Mouse (Mus musculus) testis, postnatal 14 days (tissue): ENCODE measurements around the gene Ifi47.
A peak's percentile ranks its signal among the peaks of the same experiment; 100 is the strongest.
"Not testable (repeated sequence)": the region's sequence is repeated elsewhere in the genome, so short reads cannot be mapped to it uniquely, and the experiment has no call there.

Experiments
- DNase-seq: peaks from one replicate; pipeline ENCODE4 v3.0.0; 2021; ENCODE audit warnings: low spot score

The Ifi47 gene

DNA sequence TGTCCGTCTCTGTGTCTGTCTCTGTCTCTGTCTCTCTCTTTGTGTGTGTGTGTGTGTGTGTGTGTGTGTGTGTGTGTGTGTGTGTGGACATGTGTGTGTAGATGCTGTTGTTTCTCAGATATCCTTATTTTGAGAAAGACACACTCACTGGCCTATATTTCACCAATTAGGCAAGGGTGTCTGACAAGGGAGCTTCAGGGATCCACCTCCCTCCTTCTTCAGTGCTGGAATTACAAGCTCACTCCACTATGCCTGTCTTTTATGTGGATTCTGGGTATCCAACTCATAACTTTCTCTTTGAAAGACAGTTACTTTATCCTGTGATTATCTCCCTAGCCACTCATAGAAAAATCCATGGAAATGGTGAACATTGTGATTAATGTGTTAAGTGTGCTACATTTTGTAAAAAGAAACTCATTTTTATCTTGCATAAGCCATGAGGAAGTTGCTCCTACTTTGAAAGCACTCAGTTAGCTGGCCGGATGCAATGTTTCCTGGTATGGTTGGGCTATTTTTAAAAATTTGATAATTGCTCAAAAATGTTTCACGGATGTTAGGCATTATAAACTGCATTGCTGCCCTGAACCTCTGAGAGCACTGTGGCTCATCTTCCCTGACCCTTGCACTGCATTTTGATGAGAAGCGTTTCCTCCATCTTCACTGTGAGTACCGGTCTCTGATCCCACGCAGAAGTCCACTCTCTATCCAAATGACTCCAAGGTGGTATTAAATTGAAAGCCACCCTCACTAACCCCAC, at the start of gene Ifi47:
Gene Ifi47 (plus strand): TSS at position 587 of the 757 bp plus-strand sequence.
- DNase-seq = not testable (repeated sequence)

DNA sequence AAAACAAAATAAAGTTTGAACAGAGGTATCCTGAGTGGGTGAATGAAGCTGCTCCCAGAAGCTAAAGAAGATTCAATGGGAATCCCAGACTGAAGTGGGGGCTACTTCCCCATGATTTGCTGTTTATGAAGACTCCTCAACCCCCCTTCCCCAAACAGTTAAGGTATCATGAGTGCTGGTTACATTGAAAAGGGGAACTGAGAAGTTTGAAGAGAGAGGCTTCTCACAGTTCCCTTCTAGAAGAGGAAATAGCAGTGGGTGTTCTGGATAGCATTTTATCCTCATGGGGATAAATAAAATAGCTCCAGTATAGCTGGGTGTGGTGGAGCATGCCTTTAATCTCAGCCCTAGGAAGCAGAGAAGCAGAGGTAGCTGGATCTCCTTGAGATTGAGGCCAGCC, 26.3 kb upstream of the Ifi47 start:
- not testable (repeated sequence) for DNase-seq

DNA sequence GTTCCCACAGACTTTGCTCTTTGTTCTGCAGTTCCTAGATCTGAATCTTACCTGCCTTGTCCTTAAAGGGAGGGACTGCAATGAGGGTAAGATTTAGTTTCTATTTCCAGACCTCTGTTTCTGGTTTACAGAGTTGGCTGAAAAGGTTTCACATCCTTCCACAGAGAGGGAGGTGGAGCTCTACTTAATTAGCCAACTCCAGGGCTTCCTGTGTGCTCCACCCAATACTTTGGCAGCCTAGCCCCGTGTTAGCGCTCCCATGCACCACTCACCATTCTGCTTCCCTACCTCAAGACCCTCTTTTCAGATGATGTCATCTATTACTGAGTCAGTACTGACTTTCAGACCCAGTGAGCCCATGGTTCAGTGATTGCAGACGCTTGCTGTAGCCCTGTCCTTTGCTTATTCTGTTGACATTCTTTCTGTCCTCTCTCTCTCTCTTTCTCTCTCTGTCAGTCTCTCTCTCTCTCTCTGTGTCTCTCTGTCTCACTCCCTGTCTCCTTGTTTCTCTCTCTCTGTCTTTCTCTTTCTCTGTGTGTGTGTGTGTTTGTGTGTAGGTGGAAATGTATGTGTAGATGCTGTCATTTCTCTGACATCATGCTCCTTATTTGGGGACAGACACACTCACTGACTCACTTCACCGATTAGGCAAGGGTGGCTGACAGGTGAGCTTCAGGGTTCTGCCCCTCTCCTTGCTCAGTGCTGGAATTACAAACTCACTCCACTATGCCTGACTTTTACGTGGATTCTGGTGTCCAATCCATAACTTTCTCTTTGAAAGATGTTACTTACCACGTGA, 25.1 kb upstream of the Ifi47 start, which contains the start of gene 9930111J21Rik2:
Gene 9930111J21Rik2 (minus strand): TSS at position 150 of the 799 bp plus-strand sequence.
- not testable (repeated sequence) for DNase-seq

DNA sequence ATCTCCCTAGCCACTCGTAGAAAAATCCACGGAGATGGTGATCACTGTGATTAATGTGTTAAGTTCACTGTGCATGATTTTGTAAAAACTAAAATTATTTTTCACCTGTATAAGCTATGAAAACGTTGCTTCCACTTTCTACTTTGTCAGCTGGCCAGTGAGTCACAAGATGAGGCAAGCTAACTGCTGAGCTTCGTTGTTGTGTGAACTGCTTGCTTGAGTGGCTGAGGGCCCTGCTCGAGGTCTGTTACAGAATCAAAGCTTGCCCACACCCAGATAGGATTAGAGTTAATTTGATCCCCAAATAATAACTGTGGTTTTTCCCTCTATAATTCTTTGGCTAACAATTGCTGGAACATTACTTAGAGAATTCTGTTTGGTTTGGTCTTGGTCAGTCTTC, 24.5 kb upstream of the Ifi47 start:
- not testable (repeated sequence) for DNase-seq

DNA sequence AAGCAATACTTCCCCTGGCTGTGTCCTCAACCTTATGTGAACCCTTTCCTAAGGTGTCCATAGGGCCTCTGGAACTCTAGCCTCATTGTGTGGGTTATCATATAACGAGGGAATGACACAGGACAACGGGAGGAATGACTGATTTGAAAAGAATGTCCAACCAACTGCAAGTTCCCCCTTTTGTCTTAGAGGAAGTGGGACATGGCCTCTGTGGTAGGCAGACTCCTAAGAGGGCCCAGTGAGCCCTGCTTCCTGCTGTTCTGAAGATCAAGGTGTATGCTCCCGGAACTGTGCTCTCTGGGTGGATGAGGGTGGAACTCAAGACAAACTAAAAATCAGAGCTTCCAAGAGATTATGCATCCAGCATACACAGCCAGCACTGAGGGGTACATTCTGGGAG, 16.3 kb upstream of the Ifi47 start:
- not testable (repeated sequence) for DNase-seq

DNA sequence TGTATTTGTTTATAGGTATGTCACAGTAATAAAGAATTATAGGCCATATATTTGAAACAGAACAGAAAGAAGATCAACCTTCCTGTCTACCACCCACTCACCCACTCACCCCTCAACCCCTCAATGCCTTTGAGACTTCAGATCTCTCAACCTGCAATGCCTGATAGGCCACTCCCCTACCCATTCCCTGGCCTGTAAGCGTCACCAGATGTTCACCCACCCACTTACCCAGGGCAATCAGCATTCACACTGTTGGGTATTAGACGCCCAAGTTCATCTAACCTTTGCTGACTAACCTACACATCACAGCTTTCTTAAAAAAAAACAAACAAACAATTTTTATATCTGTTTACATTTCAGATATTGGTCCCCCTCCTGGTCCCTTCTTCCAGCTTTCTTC, 14.5 kb upstream of the Ifi47 start:
- not testable (repeated sequence) for DNase-seq

DNA sequence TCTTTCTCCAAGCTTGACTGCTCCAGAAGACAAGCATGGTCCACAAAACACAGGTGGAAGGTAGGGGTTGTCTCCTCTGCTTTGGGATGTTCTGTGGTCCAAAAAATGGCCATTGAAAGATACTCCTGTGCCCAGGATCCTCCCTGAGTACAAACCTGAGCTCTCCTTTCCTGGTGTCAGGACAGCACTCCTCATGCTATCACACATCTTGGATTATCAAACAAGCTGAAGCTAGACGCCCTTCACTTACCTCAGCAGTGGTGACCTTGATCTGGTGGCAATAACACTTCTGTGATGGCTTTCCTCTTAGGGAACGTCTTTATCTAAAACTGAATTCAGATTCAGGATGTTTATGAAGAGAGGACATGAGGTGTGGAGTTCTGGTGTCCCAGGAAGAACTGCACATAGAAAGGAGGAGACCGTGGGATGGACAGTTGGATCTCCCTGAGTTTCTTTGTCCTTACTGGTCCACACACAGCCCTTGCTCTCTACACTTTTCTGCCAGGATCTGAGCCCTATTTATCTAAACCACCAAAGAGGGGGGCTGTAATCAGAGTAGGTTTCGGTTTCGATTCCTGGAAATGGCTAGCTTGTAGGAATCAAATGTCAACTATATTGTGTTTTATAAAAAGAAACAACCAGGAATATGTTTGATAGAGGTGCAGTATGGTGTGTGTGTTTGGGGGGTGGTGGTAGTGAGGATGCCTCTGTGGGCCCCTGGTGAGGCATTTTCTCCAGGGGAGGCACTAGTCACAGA, 12.5 kb upstream of the Ifi47 start, which contains the start of gene Tgtp2:
Gene Tgtp2 (minus strand): TSS at position 494 of the 757 bp plus-strand sequence.
- DNase-seq = not testable (repeated sequence)

DNA sequence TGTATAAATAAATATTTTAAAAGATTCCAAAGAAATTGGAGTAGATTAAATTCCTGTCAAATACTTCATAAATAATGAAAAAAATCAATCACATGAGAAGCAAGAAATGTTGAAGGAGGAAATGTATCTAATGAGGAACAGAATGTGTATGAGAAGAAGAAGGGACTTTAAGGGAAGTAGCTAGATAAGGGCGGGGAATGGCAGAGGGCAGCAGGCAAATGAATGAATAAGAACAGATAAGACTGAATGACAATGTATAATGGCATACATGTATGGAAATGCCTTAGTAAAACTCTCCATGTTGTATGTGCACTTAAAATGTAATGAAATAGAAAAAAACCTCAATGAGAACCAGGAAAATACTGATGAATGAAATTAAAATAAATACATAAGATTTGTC, 8.0 kb upstream of the Ifi47 start:
- no peak for DNase-seq

DNA sequence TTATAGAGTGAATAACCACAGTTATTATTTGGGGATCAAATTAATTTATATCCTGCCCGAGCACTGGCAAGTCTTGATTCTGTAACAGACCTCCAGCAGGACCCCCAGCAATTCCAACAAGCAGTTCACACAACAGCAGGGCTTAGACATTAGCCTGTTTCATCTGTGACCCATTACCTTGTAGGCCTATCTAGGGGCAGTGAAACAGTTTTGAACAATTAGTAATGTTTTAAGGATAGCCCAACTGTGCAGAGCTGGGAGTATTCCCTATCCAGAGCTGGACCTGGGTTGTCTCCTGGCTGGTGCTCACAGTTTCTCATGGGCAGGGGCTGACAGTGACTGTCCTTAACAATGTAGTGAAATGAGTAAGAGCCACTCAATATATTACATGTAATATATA, 625 bp downstream of the Ifi47 start:
- no peak for DNase-seq

DNA sequence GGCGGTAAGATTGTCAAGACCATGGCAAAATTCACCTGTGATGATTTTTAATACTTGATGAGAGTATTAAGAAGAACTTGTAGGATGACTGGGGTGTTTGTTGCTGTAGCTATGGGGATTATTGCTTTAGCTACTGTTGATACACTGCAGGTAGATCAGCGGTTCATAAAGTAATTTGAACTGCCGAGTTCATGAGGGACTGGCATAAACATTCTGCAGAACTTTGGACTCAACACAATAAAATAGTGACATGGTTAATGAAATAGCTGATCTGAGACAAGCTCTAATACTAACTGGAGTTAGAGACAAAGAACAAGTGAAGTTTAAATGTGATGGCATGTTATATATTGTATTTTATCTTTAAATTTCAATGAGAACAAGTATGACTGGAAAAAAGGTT, 2.3 kb downstream of the Ifi47 start:
- DNase-seq = no peak

DNA sequence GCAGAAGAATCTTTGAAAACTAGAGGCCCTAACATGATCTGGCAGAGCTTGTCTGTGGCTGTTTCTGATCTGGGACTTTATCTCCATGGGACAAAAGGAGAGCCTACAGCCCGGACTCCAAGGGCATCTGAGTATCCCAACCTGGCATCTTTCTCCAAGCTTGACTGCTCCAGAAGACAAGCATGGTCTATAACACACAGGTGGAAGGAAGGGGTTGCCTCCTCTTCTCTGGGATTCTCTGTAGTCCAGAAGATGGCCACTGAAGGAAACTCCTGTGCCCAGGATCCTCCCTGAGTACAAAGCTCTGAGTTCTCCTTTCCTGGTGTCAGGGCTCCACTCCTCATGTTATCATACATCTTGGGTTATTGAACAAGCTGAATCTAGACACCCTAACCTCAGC, 4.2 kb downstream of the Ifi47 start:
- DNase-seq = no peak

DNA sequence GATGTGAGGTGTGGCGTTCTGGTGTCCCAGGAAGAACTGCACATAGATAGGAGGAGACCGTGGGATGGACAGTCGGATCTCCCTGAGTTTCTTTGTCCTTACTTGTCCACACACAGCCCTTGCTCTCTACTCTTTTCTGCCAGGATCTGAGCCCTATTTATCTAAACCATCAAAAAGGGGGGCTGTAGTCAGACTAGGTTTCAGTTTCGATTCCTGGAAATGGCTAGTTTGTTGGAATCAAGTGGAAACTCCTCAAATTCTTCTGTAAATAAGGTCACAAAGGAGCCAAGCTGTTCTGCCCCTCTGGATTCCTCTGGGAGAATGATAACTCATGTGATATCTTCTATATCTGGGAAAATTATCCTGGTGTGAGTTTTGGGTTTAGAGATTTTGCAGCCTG, 5.0 kb downstream of the Ifi47 start:
- DNase-seq = no peak

DNA sequence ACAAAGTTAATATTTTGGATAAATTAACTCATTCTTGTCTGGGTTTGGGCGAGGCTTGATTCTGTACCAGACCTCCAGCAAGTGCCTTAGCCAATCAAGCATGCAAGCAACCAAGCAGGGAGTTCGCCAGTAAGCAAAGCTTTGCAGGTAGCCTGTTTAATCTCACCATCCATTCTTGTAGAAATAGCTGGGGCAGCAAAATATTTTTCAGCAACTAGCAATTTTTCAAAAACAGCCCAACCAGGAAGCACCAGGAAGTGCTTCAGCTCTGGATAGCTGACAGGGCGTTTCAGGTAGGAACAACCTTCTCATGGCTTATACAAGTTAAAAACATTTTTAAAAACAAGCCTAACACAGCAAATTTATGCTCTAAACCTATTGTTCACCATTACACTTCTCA, 5.5 kb downstream of the Ifi47 start:
- DNase-seq = no peak

DNA sequence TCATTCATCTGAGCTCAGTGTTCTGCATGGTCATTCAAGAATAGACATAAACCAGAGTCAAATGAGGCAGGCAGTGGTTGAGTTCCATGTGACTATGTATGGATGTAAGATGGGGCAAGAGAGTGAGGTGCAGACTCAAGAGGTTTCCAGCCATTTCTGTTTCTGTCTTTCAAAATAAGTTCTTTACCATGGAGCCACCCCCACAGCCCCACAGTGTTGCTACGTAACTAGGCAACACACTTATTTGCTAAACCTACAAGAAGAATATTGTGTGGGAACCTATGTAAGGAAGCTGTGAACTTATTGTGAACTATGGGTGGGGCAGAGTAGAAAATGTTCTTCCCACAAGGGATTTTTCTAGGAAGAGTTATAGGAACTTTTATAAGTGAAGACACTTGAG, 6.8 kb downstream of the Ifi47 start:
- DNase-seq = no peak

DNA sequence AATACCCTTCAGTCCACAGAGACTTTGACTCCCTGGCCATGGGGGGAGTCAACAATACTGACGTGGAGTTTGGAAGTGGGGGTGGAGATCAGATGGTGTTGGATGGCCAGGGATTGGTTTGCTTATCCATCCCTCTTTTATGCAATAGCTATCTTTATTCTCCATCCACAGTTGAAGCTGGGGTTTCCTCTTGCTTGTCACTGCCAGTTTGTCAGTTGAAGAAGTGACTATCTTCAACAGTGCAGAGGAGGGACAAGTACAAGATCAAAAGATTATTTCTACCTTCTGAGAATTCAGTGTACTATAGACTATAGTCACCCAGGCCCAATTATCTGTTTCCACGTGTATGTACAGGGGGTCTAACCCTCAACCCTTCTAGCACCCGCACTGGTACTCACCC, 7.4 kb downstream of the Ifi47 start:
- DNase-seq = no peak

DNA sequence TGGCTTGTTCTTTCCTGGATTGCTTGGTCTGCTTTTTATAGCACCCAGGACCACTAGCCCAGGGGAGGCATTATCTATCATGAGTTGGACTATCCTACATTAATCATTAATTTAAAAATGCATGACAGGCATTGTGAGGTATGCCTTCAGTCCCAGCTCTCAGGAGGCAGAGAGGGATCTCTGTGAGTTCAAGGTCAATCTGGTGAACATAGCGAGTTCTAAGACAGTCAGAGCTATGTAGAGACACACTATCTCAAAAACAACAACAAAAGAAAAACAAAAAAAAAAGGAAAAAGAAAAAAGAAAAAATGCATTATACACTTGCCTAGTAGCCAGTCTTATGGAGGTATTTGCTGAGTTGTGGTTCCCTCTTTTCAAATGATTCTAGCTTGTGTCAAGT, 8.0 kb downstream of the Ifi47 start:
- DNase-seq = no peak

DNA sequence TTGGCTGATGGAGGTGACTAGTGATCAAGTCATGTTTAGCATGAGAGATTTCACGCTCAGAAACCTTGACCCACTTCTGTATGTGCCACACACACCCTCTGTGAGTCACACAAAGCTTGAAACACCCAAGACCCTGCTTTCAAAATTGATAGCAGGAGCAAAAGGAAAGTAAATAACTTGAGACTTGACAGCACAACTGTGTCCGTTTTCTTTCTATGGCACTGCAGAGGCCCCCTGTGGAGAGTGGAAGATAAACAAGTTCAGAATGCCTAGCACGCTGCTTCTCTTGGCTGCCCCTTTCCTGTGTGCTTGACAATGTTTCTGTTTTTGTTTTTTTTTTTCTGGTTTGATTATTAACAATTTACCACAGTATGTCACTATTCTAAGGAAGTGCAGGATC, 8.5 kb downstream of the Ifi47 start:
- no peak for DNase-seq

DNA sequence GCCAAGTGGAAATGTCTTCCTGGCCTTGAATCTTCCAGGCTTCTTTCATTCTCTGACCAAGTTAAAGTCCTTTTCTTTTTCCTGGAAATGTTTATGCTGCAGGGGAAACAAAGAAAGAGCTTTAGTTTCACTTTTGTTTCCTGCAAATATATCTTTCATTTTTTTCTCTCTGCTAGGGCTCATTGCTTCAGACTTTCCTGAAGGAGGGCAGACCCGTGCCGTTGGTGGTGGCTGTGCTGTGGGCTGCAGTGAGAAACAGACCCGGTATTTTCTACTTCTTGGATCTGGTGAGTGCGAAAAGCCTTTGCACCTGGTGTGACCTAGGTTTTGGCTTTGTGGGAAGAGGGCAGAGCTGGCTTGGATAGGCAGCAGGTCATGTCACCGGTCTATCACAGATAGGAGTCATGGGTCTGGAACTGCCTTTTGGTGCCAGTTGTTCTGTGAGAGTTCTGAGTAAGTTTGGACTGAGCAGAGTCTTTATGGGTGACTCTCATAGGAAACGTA, 10.5 kb downstream of the Ifi47 start:
- DNase-seq = no peak

DNA sequence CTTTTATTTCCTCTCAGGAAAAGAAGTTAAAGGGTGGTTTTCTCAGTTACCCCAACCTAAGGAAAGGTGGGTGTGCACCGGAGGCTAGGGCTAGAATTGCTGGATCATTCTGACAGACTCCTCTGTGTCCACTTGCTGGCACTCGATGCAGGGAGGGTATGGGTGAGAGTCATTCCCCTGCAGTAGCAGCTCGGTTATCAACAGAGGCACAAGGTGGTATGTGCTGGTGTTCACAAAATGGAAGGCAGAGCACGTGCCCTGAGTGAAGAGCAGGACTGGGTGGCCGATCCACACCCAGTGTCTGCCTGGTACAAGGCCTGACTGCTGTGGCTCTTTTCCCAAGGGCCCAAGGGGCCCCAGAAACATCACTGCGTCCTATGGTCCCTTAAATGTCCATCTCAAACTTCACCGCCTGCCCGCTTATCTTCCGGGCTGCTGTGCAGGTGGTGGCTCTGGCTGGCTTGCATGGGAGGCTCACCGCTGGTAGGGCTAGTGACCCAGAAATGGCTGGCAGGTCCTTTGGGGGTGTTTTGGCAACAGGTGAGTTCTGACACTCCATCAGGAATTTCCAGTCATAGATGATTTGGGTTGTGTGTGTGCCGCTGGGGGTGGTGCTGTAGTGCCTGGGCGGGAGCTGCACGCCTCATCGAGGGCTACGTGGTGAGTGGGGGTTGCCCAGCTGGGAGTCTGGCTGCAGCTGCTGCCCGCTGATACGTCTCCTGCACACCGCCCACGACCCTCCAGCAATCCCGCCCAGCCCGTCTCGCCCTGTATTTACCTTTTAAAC, 11.6 kb downstream of the Ifi47 start:
- DNase-seq = peak; percentile 17

DNA sequence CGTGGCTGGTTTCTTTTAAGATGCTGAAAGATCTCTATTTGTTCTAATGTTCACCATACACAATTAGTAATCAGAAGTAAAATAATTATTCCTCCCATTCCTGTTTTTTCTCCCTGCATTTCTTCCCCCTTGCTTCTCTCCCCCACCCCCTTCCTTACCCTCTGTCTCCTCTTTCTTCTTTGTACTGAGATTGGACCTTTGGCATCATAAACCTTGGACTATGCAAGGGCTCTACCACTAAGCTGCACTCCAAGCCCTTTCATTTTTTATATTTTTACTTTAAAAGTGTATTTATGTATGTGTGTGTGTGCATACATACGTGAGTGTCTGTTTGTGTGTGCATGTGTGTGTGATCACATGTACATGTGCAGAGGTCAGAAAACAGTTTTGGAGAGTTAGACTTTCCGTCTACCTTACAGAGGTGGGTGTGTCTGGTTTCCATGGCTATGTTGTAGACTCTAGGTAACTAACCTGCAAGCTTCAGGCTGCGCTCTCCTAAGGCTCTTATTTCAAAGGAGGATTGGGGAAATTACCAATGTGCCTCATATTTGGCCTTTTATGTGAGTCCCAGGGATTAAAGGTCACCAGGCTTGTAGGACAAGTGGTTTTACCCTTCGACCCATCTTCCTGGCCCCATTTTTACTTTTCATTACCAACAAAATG, 12.7 kb downstream of the Ifi47 start:
- no peak for DNase-seq
